Mouse (Mus musculus): ENCODE measurements around the gene Aifm1.

- TF ChIP-seq POLR2A (IDR thresholded peaks at IDR 0.05; ENCODE audit: insufficient read depth, low read depth, low read length) (no peak), CTCF (IDR thresholded peaks at IDR 0.05) (no peak), EP300 (IDR thresholded peaks at IDR 0.05; ENCODE audit: insufficient read depth, low read depth, low read length) (no peak)
These were observed 84.7 kb downstream of the Aifm1 start for GRCm38 (mm10) chrX:48428642-48429041.
